10 mouse cellular contexts compared by ENCODE assay signal in genomic region chr1:92754793-92755488, GRCm38 (mm10).
DNase-seq lines count a peak whose midpoint lies in the region; ATAC-seq and TF ChIP-seq lines count a peak whose summit lies in the region.
"Had no signal": no experiment of that assay in that cellular context is flagged by ENCODE, and none has a peak within 500 bp of the region (broad histone marks: within the 10 kb centered on the region; RNA-seq: fewer than 3 reads in every experiment).

No protein-coding gene starts in this region.

- TF ChIP-seq POLR2A in bone marrow, adult 2 months (IDR thresholded peaks at IDR 0.05; ENCODE audit: borderline replicate concordance, control insufficient read depth, low read depth, low read length): no peak
- TF ChIP-seq POLR2A in limb, embryonic 14.5 days (IDR thresholded peaks at IDR 0.05; ENCODE audit: borderline replicate concordance, extremely low read depth, insufficient read depth, insufficient read length): no peak
- TF ChIP-seq POLR2A in heart, adult 2 months (IDR thresholded peaks at IDR 0.05; ENCODE audit: insufficient read depth, low read depth, low read length): no peak

- H3K4me1 ChIP-seq in midbrain, embryonic 15.5 days: no peaks in the 10 kb centered on the region
- no peaks in the 10 kb centered on the region for H3K4me1 ChIP-seq in midbrain, embryonic 11.5 days (ENCODE audit: control insufficient read depth, insufficient read depth, low read length)
- H3K4me1 ChIP-seq in bone marrow, adult 2 months (ENCODE audit: control insufficient read depth, insufficient read depth, low read length): peaks cover 3% of the 10 kb centered on the region; the same call in 1 of the 2 replicates
- peaks cover 28% of the 10 kb centered on the region for H3K4me1 ChIP-seq in limb, embryonic 14.5 days (ENCODE audit: control insufficient read depth, insufficient read depth, low read length)
- H3K4me1 ChIP-seq in heart, adult 2 months (ENCODE audit: control insufficient read depth, insufficient read depth, low read length): peaks cover 3% of the 10 kb centered on the region; the same call in 1 of the 2 replicates

- no peak overlapping the region for H3K4me3 ChIP-seq in midbrain, embryonic 15.5 days
- no peak overlapping the region for H3K4me3 ChIP-seq in midbrain, embryonic 11.5 days (ENCODE audit: low read depth, low read length)
- no peak overlapping the region for H3K4me3 ChIP-seq in bone marrow, adult 2 months (replicated peaks; ENCODE audit: control insufficient read depth, low read depth, low read length)
- H3K4me3 ChIP-seq in limb, embryonic 14.5 days (replicated peaks; ENCODE audit: low read length): no peak overlapping the region
- H3K4me3 ChIP-seq in heart, adult 2 months: no peak overlapping the region
- H3K4me3 ChIP-seq: gastrocnemius, adult 2 months; myocyte had no signal

- intact Hi-C loops in heart, adult 2 months (cut with DNase I): no loop called here

- 65% methylated on average over 20 of the region's 20 CpGs for WGBS in midbrain, embryonic 15.5 days
- 78% methylated on average over 20 of the region's 20 CpGs for WGBS in midbrain, embryonic 11.5 days
- WGBS in bone marrow, adult 2 months: 48% methylated on average over 20 of the region's 20 CpGs
- WGBS in limb, embryonic 14.5 days: 42% methylated on average over 20 of the region's 20 CpGs
- 52% methylated on average over 20 of the region's 20 CpGs for WGBS in heart, adult 2 months

- DNase-seq in midbrain, embryonic 11.5 days (ENCODE audit: low spot score, missing footprints): no peak
- DNase-seq in cerebellum, postnatal 36 days: peak; percentile 35 to 46
- peak; percentile 63 for DNase-seq in limb, embryonic 14.5 days (ENCODE audit: low spot score)
- DNase-seq in kidney, adult 18-20 months: no peak
- no peak for DNase-seq in heart, adult 2 months
- DNase-seq: gastrocnemius, adult 2 months; thymus, adult 18-20 months had no signal

- H3K9ac ChIP-seq in midbrain, embryonic 15.5 days: no peak overlapping the region
- no peak overlapping the region for H3K9ac ChIP-seq in midbrain, embryonic 11.5 days (ENCODE audit: low read length)
- no peak overlapping the region for H3K9ac ChIP-seq in limb, embryonic 14.5 days (ENCODE audit: low read depth, low read length, severe bottlenecking)
- H3K9ac ChIP-seq in heart, adult 2 months (ENCODE audit: low read depth, low read length): no peak overlapping the region

- no peak for TF ChIP-seq EP300 in heart, adult 2 months (IDR thresholded peaks at IDR 0.05; ENCODE audit: insufficient read depth, low read depth, low read length)

- 0 out of 2 replicates have a peak, but pooled peaks have one; percentile 39 for ATAC-seq in midbrain, embryonic 15.5 days (replicated peaks)
- no peak for ATAC-seq in midbrain, embryonic 11.5 days (ENCODE audit: low FRiP score)
- 0 out of 2 replicates have a peak, but pooled peaks have one; percentile 23 for ATAC-seq in limb, embryonic 14.5 days (ENCODE audit: low FRiP score, low read depth)

- H3K27me3 ChIP-seq in midbrain, embryonic 15.5 days (replicated peaks): no peaks in the 10 kb centered on the region
- no peaks in the 10 kb centered on the region for H3K27me3 ChIP-seq in midbrain, embryonic 11.5 days (ENCODE audit: control insufficient read depth, insufficient read depth, low read length)
- H3K27me3 ChIP-seq in limb, embryonic 14.5 days (ENCODE audit: control insufficient read depth, insufficient read depth, low read length): no peaks in the 10 kb centered on the region
- H3K27me3 ChIP-seq in heart, adult 2 months (ENCODE audit: control insufficient read depth, insufficient read depth, low read length): no peaks in the 10 kb centered on the region

- H3K36me3 ChIP-seq in midbrain, embryonic 15.5 days (replicated peaks): no peaks in the 10 kb centered on the region
- H3K36me3 ChIP-seq in midbrain, embryonic 11.5 days (ENCODE audit: control insufficient read depth, insufficient read depth, low read length): no peaks in the 10 kb centered on the region
- H3K36me3 ChIP-seq in limb, embryonic 14.5 days (ENCODE audit: control insufficient read depth, insufficient read depth, low read length): no peaks in the 10 kb centered on the region
- no peaks in the 10 kb centered on the region for H3K36me3 ChIP-seq in heart, adult 2 months (ENCODE audit: control insufficient read depth, insufficient read depth, low read length)

- no peak for TF ChIP-seq CTCF in bone marrow, adult 2 months (IDR thresholded peaks at IDR 0.05; ENCODE audit: control insufficient read depth, insufficient read depth, low read length)
- TF ChIP-seq CTCF in heart, adult 2 months (IDR thresholded peaks at IDR 0.05): no peak

- H3K27ac ChIP-seq in midbrain, embryonic 15.5 days: no peak overlapping the region
- no peak overlapping the region for H3K27ac ChIP-seq in midbrain, embryonic 11.5 days (ENCODE audit: low read depth, low read length)
- peak overlapping the region; percentile 21; the same call in 1 of the 2 replicates for H3K27ac ChIP-seq in bone marrow, adult 2 months (ENCODE audit: control insufficient read depth, insufficient read depth, low read depth, low read length, poor library complexity)
- no peak overlapping the region for H3K27ac ChIP-seq in limb, embryonic 14.5 days (replicated peaks; ENCODE audit: low read depth, low read length)
- no peak overlapping the region for H3K27ac ChIP-seq in heart, adult 2 months
- H3K27ac ChIP-seq: gastrocnemius, adult 2 months had no signal

- no peak overlapping the region for H3K4me2 ChIP-seq in midbrain, embryonic 15.5 days
- no peak overlapping the region for H3K4me2 ChIP-seq in midbrain, embryonic 11.5 days
- H3K4me2 ChIP-seq in limb, embryonic 14.5 days (replicated peaks; ENCODE audit: low read depth, low read length, severe bottlenecking): 0 out of 2 replicates have a peak overlapping the region, but pooled peaks have one; percentile 13

- H3K9me3 ChIP-seq in midbrain, embryonic 15.5 days: no peaks in the 10 kb centered on the region
- no peaks in the 10 kb centered on the region for H3K9me3 ChIP-seq in midbrain, embryonic 11.5 days (ENCODE audit: control insufficient read depth, low read length)
- H3K9me3 ChIP-seq in limb, embryonic 14.5 days (ENCODE audit: control insufficient read depth, low read length): no peaks in the 10 kb centered on the region

- no peaks in the 10 kb centered on the region for H3K79me2 ChIP-seq in heart, adult 2 months (replicated peaks; ENCODE audit: control insufficient read depth, insufficient read depth, low read length)

Comparison
In these comparisons a context has a peak if more than half of its experiments do, and no peak if none do; other contexts are left out.
1. DNase-seq: peak in cerebellum, postnatal 36 days (2 of 2) and limb, embryonic 14.5 days (single experiment); none in midbrain, embryonic 11.5 days (single experiment), kidney, adult 18-20 months (single experiment) and heart, adult 2 months (0 of 2).